Mouse (Mus musculus) G1E (cell line): ENCODE results near the gene Mcu.

Experiments used
- CTCF ChIP-seq: IDR thresholded peaks from 2 replicates; pipeline ENCODE4 v1.5.1; 2012; ENCODE audit warnings: low read depth, low read length, inconsistent platforms, mixed read lengths
- GATA1 ChIP-seq: IDR thresholded peaks from 2 replicates; pipeline ENCODE4 v1.6.1; 2012; ENCODE audit warnings: borderline replicate concordance, low read length, inconsistent platforms, mixed read lengths
- GATA2 ChIP-seq: IDR thresholded peaks from 2 replicates; pipeline ENCODE4 v1.6.1; 2012; ENCODE audit warnings: low read depth, low read length, inconsistent platforms, borderline replicate concordance
- POLR2AphosphoS5 ChIP-seq: IDR thresholded peaks from 2 replicates; pipeline ENCODE4 v1.6.1; 2012; ENCODE audit warnings: low read depth, low read length, inconsistent platforms; ENCODE audit not compliant: insufficient replicate concordance

GRCm38 (mm10) chr10:59440177-59440576 lies 176.3 kb downstream of the Mcu start:
- TF ChIP-seq CTCF: no peak
- TF ChIP-seq GATA2: no peak
- no peak for TF ChIP-seq POLR2AphosphoS5
- TF ChIP-seq GATA1: no peak
